Mouse (Mus musculus) CH12.LX (cell line): ENCODE results near the gene Mrps25.

Experiments used
- CTCF ChIP-seq, 2 experiments: IDR thresholded peaks in 1 of 2; conservative IDR thresholded peaks in 1 of 2; 2 replicates each; pipeline ENCODE4 v1.5.1; 2011 to 2012; ENCODE audit warnings: low read depth in 2 of 2, low read length in 2 of 2, improper control_type of control experiment in 1 of 2, inconsistent platforms in 1 of 2, mild to moderate bottlenecking in 1 of 2, moderate library complexity in 1 of 2
- E2F4 ChIP-seq: IDR thresholded peaks from 2 replicates; pipeline ENCODE4 v1.6.1; 2011; ENCODE audit warnings: low read depth, low read length, improper control_type of control experiment; ENCODE audit not compliant: insufficient replicate concordance
- EP300 ChIP-seq: IDR thresholded peaks from 2 replicates; pipeline ENCODE4 v1.6.1; 2011; ENCODE audit warnings: low read length, improper control_type of control experiment
- IRF4 ChIP-seq: IDR thresholded peaks from 2 replicates; pipeline ENCODE4 v1.6.1; 2014; ENCODE audit warnings: low read depth, mild to moderate bottlenecking, inconsistent platforms, low read length, improper control_type of control experiment
- MAFK ChIP-seq: IDR thresholded peaks from 2 replicates; pipeline ENCODE4 v1.6.1; 2011; ENCODE audit warnings: low read length, improper control_type of control experiment; ENCODE audit not compliant: insufficient replicate concordance
- MAZ ChIP-seq: IDR thresholded peaks from 2 replicates; pipeline ENCODE4 v1.6.1; 2012; ENCODE audit warnings: low read depth, mild to moderate bottlenecking, inconsistent platforms, low read length, improper control_type of control experiment, moderate library complexity
- MXI1 ChIP-seq: IDR thresholded peaks from 2 replicates; pipeline ENCODE4 v1.6.1; 2011; ENCODE audit warnings: mild to moderate bottlenecking, low read depth, low read length, improper control_type of control experiment
- NELFE ChIP-seq: IDR thresholded peaks from 2 replicates; pipeline ENCODE4 v1.6.1; 2011; ENCODE audit warnings: low read depth, low read length, improper control_type of control experiment
- PAX5 ChIP-seq: IDR thresholded peaks from 2 replicates; pipeline ENCODE4 v1.6.1; 2012; ENCODE audit warnings: low read length, inconsistent platforms, mixed read lengths
- POLR2A ChIP-seq: IDR thresholded peaks from 2 replicates; pipeline ENCODE4 v1.6.1; 2011; ENCODE audit warnings: low read depth, mild to moderate bottlenecking, improper control_type of control experiment, low read length
- POLR2AphosphoS2 ChIP-seq: IDR thresholded peaks from 2 replicates; pipeline ENCODE4 v1.6.1; 2011; ENCODE audit warnings: low read depth, low read length, improper control_type of control experiment
- RCOR1 ChIP-seq: conservative IDR thresholded peaks from 2 replicates; pipeline ENCODE4 v1.6.1; 2012; ENCODE audit warnings: low read depth, mild to moderate bottlenecking, inconsistent platforms, low read length, improper control_type of control experiment

DNA sequence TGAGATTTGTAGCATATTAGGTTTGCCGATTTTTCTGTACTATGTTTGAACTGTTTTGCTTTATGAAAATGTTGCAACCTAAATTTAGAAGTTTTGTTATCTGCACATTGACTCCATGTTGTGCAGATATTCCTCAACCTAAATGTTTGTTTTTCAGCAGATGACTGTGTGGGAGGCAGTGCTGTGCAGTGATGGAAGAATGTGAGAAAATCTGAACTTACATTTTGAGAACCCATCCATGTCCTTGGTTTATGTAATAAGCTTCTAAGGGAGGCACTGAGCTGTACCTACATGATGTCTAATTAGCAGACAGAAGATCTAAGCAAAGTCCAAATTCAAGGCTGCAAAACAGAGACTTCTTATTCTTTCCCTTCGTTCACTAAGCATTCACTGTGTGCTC is 50.2 kb downstream of the Mrps25 start:
- TF ChIP-seq POLR2A (no peak), E2F4 (no peak), MAFK (no peak), POLR2AphosphoS2 (no peak), RCOR1 (no peak), PAX5 (no peak), IRF4 (no peak), NELFE (no peak), EP300 (no peak), MAZ (no peak), CTCF (conservative IDR thresholded peaks at IDR 0.05 in 1 of 2, IDR thresholded peaks at IDR 0.05 in 1 of 2; ENCODE audit: low read depth in 2 of 2, low read length in 2 of 2) (no peak), MXI1 (no peak)
